Mouse (Mus musculus) embryo, embryonic 11 days (tissue): ENCODE data around the gene Mta2.
"Not testable (repeated sequence)": the region's sequence is repeated elsewhere in the genome, so short reads cannot be mapped to it uniquely, and the experiment has no call there.

Source experiments
- DNase-seq: peaks from one replicate; pipeline ENCODE4 v3.0.0-alpha.2; 2015

Mta2 gene

DNA sequence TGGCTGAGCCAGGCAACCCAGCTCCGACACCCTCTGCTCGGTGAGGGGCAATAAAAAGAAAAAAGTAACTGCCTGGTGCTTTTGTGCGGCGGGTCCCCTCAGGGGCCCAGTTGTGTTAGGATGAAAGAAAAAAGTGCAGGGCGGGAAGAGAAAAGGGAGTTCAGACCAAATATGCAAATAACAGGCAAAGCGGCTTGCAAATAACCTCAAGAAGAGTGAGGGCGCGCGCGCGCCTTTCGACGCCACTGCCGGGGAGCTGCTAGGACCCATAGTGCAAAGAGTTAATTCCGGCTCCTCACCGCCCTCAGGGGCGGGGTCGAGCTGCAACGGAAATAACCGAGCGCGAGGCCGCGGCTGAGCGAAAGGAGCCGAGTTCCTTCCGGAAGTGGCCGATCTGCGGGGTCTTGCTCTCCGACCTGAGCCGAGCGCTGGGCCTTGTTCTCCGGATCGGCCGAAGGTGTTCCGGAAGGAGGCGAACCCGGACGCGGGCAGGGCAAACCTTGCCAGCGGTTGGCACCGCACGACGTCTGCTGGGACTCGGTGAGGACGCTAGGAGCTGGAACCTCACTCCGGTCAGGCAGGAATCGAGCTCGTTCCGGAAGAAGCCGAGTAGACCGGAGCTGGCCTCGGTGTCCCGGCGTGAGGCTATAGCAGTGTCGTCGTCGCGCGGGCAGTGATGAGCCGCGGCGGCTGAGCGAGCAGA, at the start of gene Mta2:
Mta2 (plus strand) TSS at position 361 of the 703 bp plus-strand sequence.
- peak; percentile 99 for DNase-seq

- peak; percentile 93 for DNase-seq
Measured at GRCm38 (mm10) chr19:8892829-8893766, 48.6 kb upstream of the Mta2 start, which contains the start of gene Ints5. TSS of gene Ints5 (plus strand) at chr19:8893005.

DNA sequence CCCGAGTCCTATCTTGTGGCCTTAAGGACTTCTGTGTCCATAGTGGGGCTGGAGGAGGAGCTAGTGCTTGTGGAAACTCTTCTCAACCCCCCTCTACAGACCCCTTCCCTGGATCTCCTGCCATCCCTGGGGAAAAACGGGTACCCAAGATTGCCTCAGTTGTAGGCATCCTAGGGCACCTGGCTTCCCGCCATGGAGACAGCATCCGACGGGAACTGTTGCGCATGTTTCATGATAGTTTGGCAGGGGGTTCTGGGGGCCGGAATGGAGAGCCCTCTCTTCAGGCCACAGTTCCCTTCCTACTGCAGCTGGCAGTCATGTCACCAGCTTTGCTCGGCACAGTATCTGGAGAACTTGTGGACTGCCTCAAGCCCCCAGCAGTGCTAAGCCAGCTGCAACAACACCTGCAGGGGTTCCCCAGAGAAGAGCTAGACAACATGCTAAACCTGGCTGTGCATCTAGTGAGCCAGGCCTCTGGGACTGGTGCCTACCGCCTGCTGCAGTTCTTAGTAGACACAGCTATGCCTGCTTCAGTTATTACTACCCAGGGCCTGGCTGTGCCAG, 46.2 kb upstream of the Mta2 start:
- DNase-seq: no peak

DNA sequence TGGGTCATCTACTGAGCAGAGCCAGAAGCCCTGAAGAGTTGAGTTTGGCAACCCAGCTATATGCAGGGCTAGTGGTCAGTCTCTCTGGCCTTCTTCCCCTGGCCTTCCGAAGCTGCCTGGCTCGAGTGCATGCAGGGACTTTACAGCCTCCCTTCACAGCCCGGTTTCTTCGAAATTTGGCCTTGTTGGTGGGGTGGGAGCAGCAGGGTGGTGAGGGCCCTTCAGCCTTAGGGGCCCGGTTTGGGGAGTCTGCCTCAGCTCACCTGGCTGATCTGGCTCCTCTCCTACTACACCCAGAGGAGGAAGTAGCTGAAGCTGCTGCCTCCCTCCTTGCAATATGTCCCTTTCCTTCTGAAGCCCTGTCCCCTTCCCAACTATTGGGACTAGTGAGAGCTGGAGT, 45.4 kb upstream of the Mta2 start:
- DNase-seq: not testable (repeated sequence)

- DNase-seq: peak; percentile 44
Measured at GRCm38 (mm10) chr19:8897211-8897864, 44.3 kb upstream of the Mta2 start.

DNA sequence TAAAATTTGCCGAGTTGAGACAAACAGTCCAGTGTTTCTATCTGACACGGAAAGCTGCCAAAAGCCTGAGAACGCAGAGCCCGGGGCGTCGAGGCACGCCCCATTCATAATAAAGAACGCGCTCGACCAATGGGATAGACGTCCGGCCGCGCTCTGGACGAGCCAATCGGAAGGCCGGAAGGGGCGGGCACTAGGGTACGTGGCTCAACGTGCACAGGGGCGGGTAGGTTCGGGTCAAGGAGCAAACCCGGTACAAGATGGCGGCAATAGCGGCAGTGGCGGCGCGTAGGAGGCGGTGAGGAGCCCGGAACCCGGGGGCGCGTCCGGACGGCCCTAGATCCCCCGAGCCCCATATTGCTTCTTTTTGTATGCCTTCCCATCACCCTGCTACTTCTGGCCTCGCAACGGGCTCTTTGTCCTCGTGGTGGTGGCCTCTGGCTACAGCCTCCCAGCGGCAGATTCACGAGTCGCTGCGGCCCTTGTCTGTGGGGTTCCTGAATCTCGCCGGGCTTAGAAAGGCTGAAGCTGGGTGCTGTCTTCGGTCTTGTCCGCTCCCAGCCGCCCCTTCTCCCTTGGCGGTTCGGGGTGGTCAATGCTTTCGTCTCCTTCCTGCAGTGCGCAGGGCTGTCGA, 43.7 kb upstream of the Mta2 start, which contains the start of gene Ganab:
Ganab (plus strand) TSS at position 207 of the 631 bp plus-strand sequence.
- DNase-seq: peak; percentile 100

DNA sequence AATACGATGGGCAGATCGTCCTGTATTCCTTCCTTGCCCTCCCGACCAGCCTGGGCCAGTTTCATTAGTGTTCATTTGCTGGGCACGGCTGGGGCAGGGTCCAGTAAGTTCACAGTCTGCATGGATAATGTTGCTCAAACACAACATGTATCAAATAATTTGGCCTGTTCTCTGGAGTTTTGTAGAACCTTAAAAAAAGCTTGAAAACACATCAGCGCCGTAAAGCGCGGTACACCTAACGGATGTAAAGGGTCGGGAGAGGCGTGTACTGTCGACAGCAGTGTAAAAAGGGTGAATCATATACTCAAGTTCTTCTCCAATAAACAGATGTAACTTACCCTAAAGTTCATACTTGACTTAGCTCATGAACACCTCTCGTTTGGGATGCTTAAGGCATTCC, 43.1 kb upstream of the Mta2 start:
- DNase-seq: no peak

DNA sequence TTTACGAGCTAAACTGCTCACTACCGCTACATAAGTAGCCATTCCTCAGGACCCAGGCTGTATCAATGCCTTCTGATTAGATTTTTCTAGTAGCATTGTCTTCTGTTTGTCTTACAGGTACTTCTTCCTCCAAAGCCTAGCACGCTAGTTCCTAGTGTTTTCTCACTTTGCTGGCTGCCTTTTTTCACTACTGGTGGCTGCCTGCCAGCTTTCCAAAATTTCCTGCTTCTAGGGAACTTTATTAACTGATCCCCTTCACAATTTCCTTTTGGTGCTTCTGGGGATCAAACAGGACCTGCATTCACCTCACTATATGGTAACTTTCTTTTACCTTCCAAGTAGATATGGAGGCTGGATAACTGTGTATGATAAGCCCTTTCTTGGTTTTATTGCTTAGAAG, 42.6 kb upstream of the Mta2 start:
- DNase-seq: no peak

DNA sequence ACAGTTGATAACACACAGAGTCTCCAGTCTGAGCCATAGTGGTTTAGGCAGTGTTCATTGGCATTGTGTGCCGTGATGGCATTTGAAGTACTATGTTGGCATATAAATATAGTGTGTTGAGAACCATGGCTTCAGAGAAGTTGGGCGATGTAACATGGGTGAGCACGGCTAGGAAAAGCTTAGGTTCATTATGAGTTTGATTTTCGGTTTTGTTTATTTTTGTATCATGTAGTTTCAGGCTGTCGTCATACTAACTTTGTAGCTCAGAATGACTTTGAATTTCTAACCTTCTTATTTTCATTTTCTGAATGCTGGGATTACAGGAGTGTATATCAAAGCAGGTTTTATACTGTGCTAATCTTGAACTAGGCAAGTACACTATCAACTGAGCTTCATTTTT, 38.3 kb upstream of the Mta2 start:
- no peak for DNase-seq

GRCm38 (mm10) chr19:8908531-8908930, 33.1 kb upstream of the Mta2 start:
- DNase-seq: no peak

GRCm38 (mm10) chr19:8911810-8912209, 29.9 kb upstream of the Mta2 start:
- no peak for DNase-seq

DNA sequence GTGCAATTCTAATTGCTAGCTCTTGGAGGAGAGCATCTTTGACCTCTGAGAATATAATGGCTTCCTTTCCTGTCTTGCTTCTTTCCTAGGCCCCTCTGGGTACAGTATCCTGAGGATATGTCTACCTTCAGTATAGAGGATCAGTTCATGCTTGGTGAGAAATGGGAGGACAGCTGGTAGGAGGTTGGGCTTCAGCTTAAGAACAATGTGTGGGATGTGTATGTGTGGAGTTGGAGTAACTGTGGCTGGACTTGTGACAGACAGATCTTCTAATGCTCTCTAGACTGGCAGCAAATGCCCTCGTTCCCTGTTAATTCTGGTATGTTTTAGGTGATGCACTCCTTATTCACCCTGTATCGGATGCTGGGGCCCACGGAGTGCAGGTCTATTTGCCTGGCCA, 27.5 kb upstream of the Mta2 start:
- DNase-seq: no peak

DNA sequence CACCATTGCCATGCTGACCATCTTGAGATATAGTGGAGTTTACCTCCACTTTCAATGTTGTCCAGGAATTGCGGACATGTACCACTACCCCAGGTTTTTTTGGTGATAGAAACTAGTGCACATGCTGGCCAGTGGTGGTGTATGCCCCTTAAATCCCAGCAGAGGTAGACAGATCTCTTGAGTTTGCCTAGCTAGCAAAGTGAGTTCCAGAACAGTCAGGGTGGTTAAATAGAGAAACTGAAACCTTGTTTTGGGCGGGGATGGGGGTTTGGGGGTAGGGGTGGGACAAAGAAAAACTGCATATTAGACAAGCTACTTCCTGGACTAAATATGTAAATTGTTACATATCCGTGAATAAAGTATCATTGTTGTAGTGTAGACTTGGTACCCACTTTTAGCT, 22.7 kb upstream of the Mta2 start:
- no peak for DNase-seq

DNA sequence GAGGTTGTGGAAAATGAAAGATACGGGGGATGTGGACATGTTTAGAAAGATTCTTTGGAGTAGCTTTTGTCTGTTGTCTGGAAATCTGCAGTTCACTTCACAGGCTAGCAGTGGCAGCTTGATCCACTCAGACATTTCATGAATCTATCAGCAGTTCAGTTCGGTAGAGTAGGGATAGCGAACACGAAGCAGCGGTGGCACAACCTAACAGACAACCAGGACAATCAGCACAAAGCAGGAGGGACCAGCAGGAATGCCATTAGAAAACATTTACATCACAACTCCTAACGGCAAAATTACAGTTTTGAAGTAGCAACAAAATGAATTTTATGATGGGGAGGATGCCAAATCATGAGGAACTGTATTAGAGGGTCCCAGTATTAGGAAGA, 22.0 kb upstream of the Mta2 start:
- DNase-seq: no peak

GRCm38 (mm10) chr19:8920073-8920736, 21.5 kb upstream of the Mta2 start, which contains the start of gene B3gat3:
TSS of gene B3gat3 (plus strand) at chr19:8920374.
- DNase-seq: peak; percentile 97

DNA sequence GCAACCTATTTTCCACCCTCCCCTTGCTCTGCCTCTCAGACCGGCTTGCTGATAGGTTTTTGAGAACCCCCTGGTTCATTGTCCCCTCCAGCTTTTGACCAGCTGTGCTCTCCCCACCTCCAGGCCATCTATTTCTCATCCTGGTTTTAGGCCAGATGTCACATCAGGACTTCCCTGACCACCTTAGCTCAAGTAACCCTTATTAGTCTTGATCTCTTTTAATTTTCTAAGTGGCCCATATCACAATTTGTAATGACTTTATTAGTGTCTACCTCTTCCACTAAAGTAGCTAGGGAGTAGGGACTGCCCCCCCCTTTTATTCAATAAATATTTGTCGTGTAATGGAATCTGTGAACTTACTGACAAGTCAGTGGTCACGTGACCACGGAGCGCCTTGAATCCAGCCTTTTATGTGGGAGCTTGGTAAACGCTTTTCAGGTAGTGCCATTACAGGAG, 20.8 kb upstream of the Mta2 start:
- DNase-seq: peak; percentile 81

DNA sequence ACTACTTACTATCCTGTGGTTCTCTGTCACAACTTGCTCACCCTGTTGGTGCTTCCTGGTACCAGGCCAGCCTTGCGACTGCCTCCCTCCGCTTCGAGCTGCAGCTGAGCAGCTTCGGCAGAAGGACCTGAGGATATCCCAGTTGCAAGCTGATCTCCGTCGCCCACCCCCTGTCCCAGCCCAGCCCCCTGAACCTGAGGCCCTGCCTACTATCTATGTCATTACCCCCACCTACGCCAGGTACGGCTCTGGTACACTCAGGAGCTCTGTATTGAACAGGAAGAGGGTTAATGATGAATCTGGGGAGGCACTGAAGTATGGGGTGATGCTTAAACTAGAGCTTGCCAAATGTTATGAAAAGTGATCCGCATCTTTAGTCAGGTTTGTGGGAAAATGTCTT, 19.9 kb upstream of the Mta2 start:
- no peak for DNase-seq

- no peak for DNase-seq
Measured at GRCm38 (mm10) chr19:8926766-8927165, 14.9 kb upstream of the Mta2 start.

DNA sequence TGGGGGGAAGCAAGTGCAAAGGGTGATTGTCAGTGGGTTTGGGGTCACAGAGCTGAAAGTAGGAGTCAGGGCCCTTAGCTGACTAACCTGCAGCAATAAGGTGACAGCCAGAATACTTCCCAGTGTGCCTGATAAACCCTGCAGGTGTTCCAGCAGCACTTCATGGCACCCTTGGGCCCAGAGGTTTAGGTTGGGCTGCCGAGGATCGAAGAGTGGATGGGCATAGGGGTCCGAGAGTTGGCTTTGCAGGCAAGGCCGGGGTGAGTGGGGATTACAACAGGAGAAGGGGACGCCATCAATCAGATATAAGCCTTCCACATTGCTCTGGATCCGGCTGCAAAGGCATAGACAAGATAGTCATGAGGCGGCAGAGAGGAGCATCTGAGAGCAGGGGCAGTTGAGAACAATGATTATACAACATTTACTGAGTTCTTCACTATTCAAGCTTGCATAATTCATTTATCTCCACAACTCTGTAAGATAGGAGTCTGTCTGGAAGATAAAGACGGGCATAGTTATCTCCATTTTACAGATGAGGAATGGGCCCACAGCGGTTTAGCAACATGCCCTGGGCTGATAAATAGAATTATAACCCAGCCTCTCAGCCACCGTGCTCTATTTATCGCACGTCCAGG, 13.7 kb upstream of the Mta2 start:
- no peak for DNase-seq

GRCm38 (mm10) chr19:8928689-8929223, 12.9 kb upstream of the Mta2 start:
- DNase-seq: no peak
